Mouse (Mus musculus) gastrocnemius, postnatal 36 days (tissue): ENCODE data around the gene Wnt10a. TPM values are rescaled to one million over a fixed set of nuclear protein-coding genes. Genes with fewer than 3 reads are reported as not detected.

ENCODE experiments used
- DNase-seq, 2 experiments: peaks; one replicate each; pipeline ENCODE4 v3.0.0; 2022
- intact Hi-C: fragments of 180-260 bp; cut with DNase I; formaldehyde crosslinking; loops from one replicate; pipeline ENCODE4 v1.15.1; 2025
- long read RNA-seq, 2 experiments: library from polyadenylated mRNA; stranded (forward); transcript quantifications; one replicate each; pipeline ENCODE4 v2.0.0; 2021
- total RNA-seq, 2 experiments: library from RNA; stranded (reverse); gene quantifications; 2 replicates each; pipeline ENCODE4 v1.2.3; 2021

The Wnt10a gene
- total RNA-seq, result not detected
- long read RNA-seq, experiment 1, result 0 reads
- long read RNA-seq, experiment 2, partial matches to known transcripts, result 0 of 1 reads
- long read RNA-seq, experiment 2, other reads (novel, unspliced or antisense), result 1 of 1 reads

DNA sequence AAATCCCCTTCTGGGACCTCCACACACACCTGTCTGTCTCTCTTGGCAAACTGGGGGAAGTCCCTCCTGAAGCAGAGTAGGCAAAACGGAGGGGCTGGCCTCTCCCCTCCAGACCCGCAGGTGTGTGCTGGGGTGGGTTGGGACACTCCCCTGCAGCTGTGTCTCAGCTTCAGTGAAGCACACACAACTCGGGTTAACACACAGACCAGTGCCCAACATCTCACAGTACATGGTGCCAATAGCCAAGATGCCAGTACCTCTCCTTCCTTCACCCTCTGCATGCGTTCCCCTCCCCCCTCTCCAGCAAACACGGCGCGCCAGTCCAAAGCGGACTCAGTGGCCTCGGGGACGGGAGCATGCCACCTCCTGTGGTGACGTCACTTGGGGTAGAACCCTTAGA lies at the start of gene Wnt10a:
Gene Wnt10a, plus strand, starts transcription at position 268 of the 400 bp plus-strand sequence.
- DNase-seq, result no peak
- intact Hi-C loops, result no loop called here

DNA sequence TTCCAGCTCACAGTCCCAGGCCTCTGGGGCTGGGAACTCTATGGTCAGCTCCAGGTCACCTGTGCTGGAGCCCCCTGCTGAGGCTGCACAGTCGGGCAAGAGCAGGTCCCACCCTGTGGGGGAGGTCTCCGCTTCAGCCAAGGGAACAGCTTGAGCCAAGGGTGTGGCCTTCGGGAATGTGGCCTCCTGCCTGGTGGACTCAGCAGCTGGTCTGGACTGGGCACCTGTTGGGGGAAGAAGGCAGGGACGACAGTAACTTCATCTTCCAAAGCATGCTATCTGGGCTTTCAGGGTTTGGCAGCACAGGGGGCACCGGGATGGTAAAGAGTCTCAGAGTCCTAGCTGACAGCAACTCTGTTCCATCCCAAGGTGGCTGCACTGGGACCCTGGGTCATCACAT lies 44.0 kb upstream of the Wnt10a start:
- peak in 1 of 2 experiments; percentile 48 for DNase-seq
- intact Hi-C loops, result no loop called here

DNA sequence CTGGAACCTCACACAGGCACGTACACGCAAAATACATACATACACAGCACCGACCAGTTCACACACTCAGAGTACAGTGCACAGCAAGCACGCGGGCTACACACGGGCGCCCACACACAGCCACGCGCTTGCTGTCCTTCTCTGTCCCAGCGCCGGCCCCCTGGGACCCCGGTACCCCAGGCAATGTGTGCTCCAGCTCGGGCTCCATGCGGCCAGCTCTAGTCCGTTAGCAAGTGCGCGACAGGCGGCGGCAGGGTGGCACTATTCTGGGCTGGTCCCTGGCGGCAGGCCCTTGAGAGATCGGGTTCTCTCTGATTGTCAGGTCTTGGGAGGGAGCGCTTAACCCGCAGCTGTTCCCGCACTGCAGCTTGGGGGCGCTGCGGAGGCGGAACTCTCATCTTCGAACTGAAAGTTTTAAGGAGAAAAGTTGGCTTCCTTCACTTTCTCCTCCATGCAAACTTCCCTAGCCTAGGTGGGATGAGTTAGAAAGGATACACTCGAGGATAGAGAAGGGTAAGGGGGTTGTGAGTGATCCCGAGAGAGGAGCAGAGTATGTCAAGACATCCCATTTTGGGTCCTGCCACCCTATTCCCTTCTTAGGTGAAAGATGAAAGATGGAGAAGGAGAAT lies 42.6 kb upstream of the Wnt10a start, which contains the start of gene Prkag3:
Gene Prkag3, minus strand, starts transcription at position 579 of the 629 bp plus-strand sequence.
- peak; percentile 77 to 78 for DNase-seq
- intact Hi-C loops, result no loop called here

DNA sequence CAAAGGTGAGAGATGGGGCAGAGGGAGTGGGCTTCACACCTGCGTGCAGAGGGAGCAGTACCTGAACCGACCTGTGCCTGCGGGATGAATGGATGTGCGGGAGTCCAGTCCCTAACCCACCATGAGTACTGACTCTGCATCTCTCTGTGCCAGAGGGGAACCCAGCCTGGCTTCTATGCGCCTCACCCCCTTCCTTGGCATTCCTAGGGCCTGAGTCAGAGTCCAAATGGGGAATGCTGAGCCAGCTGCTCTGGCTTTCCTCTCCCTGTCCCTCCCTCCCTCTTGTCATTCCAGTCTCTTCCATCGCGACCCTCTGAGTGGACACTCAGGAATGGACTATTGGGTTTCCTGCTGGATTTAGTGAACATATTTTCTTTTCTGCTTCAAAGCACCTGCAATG lies 42.0 kb upstream of the Wnt10a start:
- peak in 1 of 2 experiments; percentile 61 for DNase-seq
- intact Hi-C loops, result no loop called here

DNA sequence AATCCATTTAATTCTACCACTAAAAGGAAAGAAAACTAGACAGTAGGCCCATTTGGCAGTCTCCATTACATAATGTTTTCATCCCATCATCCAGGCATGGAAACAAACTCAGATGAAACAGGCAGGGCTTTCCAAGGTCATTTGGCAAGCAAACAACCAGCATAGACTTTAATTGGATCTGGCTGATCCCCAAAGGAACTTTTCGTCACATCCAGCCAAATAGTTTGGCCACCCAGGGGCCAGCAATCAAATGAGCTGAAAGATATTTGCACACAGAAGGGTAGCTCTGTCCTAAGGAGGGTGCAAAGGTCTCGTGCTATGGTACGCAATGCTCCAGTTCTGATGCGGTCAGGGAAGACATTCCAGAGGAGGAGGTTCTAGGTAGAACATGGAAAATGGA lies 40.6 kb upstream of the Wnt10a start:
- intact Hi-C loops, result no loop called here
- no peak for DNase-seq

DNA sequence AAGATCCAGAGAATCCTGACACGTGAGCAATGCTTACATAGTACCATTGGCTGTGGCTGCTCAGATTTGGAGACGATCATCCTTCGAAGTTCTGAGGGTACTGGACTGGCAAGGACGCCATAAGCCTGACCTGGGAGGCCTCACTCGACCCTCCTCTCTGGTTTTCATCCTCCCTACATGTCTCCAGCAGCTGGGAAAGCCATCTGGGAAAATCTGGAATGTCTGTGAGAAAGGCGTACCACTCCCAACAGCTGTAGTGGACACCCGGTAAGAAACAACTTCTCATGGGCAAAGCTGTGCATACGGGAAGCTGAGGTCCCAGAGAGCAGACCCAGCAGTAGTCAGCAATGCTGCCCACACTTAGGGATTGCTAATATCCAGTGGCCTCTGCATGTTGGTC lies 39.2 kb upstream of the Wnt10a start:
- intact Hi-C loops, result no loop called here
- DNase-seq, result no peak

DNA sequence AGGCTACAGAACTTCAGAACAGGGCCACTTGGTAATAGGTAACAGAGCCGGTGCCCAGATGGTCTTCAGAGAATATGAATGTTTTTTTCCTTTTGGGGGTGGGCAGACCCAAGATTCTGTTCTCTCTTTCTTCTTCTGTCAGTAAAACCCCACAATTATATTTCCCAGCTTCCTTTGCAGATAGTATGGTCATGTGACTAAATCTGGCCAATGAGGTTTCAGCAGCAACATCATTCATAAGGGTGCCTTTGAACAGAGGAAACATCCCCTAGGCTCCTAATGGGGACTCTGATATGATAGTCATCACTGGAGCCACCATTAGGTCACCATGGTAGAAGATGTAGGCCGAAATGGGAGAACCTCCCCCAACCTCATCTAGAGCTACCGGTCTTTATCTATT lies 38.5 kb upstream of the Wnt10a start:
- intact Hi-C loops, result no loop called here
- DNase-seq, result no peak

DNA sequence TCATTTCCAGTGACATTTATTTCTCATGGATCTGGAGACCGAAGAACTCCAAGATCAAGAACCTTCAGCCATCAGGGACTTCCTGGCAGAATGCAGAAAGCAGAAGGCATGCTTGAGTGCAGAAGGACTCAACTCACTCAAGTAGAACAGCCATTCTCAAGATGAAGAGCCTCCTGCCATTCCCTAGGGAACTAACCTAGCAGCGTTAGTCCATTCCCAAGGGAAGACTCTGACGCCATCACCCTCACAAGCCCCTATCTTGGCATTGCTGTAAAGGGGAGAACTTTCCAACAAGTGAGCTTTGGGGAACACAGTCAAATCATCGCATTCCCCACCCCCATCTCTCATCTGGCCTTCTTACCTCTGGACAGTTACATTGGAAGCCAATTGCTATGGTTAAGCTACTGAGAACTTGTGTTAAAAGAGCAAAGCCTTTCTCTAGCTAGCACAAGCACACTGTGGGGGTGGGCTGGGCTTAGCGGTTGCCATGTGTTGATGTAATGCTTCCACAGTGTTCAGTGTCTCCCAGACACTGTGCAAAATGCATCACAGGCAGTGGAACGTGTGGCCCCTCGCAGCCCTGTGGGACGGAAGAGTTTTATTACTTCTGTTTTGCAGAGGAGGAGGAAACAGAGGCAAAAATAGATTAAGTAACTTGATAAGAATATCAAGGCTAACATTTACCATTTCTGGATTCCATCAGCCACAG lies 37.9 kb upstream of the Wnt10a start:
- no peak for DNase-seq
- intact Hi-C loops, result no loop called here

DNA sequence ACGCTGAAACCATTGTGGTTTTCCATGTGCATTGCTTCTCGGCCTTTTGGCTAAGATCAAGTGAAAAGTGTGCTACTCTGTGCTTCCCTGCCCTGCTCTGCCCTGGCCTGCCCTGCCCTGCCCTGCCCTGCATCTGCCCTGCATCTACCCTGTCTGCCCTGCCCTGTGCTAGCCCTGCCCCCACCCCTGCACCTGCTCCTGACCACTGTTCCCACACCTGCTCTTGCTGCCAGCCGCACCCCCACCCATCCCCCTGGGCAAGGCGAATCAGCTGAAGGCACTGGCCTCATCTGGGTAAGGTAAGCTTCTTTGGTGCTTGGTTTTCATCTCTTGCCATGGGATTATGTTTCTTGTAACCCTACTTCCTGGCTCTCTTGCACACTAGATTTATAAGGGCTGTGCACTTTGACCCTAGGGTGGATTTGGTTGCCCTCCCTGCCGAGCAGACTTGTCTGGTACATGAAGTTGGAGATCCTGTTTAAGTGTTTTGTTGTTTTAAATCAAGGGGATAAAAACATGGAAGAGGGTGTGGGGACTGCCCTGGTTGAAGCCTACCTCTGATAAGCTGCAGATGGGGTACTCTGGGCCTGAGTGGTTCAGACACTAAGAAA lies 37.0 kb upstream of the Wnt10a start:
- intact Hi-C loops, result no loop called here
- DNase-seq, result peak in 1 of 2 experiments; percentile 73

DNA sequence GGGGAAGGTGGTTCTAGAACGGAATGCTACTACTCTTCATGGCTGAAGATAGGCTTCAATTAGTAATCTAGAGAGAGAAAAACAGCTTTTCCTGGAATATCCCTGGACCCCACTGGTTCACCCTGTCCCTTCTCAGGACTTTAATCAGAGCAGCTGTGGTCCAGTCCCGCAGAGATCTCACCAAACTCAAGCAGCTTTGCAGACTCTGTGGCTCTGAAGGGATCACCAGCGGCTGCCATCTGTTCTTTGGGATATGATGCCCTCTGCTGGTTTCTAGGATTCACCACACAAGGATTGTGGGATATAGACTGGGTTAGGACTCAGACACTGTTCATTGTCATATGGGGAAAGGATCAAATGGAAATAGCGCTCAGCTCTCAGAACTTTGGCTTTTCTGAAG lies 31.5 kb upstream of the Wnt10a start:
- no peak for DNase-seq
- intact Hi-C loops, result loop anchor here (5.0 kb wide), 3 partner anchors 47 to 297 kb away; partner anchors contain the start of genes Cyp27a1, Rnf25 and Stk36

DNA sequence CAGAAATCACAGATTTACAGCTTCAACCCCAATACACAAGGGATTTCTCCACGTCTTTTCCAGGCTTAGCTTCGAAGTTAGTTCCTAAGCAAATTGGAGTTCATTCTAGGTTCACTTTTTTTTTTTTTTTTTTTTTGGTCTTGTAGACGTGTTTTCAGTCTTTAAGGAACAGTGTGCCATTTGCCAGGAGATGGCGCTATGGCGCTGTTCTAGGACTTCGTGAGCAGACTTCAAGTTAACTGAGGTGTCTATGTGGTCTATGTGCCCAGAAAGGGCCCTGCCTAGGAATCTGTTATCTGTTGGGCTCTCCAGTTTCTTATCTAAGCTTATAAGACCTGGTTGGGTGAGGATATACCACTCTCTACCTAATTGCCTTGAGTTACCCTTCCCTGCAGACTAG lies 28.2 kb upstream of the Wnt10a start:
- DNase-seq, result peak in 1 of 2 experiments; percentile 61

DNA sequence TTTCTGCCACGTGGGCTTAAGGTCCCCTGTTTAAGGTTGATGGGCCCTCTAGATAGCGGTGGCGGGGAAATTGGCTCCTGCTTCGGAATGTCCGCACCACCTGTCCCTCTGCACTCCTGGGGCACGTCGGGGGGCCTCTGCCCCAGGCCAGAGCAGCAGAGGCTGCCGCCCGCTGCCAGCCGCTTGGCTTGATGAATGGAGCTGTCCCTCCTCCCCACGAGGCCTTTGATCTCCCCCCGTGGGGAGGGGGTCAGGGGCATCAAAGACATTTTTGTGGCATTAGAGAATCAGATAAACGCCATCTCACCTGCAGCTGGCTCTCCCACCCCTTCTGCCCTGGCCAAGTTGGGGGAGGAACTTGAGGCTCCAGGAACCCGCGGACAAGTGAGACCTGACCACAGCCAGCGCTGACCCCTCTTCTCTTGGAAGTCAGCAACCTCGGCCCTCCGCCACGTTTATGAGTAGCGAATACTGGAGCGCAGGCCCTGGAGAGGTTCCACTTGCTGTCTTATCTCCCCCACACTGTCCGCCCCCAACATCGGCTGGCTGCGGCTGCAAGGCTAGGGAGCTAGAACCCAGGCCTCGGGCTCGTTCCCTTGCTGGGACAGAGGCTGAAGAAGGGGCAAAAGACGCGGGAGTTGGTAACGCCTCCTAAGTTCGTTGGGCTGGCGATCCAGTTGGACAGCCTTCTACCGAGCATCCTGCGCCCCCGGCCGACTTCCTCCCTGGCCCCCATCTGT lies 20.4 kb upstream of the Wnt10a start:
- intact Hi-C loops, result no loop called here
- no peak for DNase-seq

More for the DNA sequence above, 28.2 kb upstream of the Wnt10a start:
- intact Hi-C loops, result loop anchor here (5.0 kb wide), 2 partner anchors 161 to 301 kb away; partner anchors contain the start of genes Rnf25 and Stk36

DNA sequence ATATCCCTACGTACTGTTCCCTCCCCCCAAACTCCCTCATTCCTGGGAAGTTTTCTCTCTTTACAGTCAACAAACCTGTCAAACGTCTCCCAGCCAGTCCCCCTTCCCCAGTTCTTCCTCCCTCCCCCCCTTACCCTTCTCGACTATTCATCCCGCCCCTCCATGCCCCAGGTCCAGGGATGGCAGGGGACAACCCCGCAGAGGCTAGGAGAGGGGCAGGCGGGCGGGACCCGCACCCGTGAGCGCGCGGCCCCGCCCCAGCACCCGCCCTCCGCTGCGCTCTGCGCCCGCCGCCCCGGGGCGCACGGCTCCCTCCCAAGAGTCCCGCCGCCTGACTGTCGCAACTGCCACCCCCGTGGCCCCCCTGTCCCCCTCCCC lies 19.9 kb upstream of the Wnt10a start:
- intact Hi-C loops, result no loop called here
- DNase-seq, result no peak

DNA sequence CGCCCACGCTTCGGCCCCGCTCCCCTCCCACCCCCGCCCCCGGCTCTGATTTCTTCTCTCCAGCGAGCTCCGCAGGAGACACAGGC lies 19.6 kb upstream of the Wnt10a start, which contains the start of gene Wnt6:
Gene Wnt6, plus strand, starts transcription at position 48 of the 86 bp plus-strand sequence.
- intact Hi-C loops, result no loop called here

DNA sequence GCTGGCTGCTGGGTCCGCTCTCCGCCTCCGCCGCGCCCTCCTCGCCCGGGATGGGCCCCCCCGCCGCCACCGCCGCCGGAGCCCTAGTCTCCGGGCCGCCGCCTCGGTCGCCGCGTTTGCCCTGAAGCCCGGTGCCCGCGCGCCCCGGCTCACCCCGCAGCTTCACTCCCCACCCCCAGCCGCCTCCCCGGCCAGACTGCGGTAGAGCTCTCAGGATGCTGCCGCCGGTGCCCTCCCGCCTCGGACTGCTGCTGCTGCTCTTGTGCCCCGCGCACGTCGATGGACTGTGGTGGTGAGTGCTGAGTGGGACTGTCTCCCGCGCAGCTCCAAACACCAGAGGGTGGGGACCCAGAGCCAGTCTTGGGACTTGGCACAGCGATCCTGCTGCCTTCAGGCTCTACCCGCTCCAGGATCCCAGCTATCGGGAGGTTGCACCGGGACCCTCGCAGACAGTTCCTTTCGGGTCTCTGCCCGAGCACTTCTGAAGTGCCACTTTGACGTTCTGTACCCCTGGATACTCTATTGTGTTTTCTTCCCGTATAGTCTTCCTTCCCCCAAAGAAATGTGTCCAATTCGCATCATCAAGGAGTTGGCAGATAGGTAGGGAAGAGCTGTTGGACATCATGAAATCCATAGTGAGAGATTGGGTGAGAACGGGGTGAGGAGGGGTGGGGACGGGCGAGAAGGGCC lies 19.2 kb upstream of the Wnt10a start:
- intact Hi-C loops, result no loop called here

More for the DNA sequence above, 19.6 kb upstream of the Wnt10a start, which contains the start of gene Wnt6:
- DNase-seq, result no peak

DNA sequence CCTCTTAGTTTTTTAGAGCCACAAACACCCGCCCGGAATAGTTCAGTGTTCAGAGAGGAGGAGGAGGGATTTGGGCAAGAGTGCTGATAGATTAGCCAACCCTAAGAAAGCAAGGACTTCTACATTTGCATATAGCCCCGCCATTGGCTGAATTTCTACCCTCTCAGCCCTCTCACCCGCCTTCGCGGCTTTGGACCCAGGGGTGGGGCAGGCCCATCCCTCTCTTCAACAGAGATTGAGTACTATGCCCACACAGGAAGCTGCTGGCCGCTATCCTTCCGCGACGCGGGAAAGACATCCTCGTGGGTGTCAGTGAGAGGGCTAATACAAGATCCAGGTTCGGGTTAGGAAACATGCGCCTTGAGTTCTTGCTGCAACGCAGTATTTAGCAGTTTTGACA lies 18.2 kb upstream of the Wnt10a start:
- intact Hi-C loops, result no loop called here
- DNase-seq, result peak; percentile 59 to 71

More for the DNA sequence above, 19.2 kb upstream of the Wnt10a start:
- DNase-seq, result no peak

DNA sequence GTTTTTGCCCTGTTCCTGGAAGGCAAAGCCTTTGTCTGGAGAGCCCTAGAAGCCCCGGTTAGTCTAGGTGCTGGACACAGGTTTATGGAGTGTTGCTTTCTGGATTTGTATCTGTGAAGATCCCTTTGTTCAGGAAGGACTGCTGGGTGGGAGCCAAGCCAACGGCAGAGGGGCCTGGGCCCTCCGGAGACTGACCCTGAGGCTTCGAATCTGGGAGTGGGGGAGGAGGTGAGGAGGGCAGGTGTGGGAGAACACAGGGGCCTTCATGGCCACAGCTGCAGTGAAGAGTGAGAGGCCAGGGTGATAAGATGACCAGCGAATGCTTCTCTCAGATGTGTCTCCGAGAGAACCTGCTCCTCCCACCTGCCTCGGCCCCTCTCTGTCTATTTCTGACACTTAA lies 17.3 kb upstream of the Wnt10a start:
- intact Hi-C loops, result no loop called here

DNA sequence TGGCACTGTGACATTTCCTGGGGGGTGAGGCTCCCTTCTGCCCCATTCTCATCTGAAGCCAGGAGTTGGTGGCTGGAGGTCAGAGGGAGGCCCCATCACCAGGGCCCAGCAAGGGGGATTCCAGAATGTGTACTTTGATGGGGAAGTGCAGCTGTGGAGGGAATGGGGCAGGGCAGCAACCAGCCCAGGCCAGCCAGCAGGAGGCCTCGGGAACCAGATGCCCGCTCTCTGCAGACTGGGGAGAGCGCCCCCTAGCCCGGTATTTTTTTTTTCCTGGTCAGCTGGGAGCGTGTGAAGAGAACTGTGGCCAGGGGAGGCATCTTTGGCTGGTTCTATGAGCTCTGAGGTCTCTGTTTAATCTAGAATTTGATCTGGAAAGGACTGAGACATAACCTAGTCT lies 15.5 kb upstream of the Wnt10a start:
- intact Hi-C loops, result no loop called here
- DNase-seq, result no peak

More for the DNA sequence above, 17.3 kb upstream of the Wnt10a start:
- DNase-seq, result no peak

DNA sequence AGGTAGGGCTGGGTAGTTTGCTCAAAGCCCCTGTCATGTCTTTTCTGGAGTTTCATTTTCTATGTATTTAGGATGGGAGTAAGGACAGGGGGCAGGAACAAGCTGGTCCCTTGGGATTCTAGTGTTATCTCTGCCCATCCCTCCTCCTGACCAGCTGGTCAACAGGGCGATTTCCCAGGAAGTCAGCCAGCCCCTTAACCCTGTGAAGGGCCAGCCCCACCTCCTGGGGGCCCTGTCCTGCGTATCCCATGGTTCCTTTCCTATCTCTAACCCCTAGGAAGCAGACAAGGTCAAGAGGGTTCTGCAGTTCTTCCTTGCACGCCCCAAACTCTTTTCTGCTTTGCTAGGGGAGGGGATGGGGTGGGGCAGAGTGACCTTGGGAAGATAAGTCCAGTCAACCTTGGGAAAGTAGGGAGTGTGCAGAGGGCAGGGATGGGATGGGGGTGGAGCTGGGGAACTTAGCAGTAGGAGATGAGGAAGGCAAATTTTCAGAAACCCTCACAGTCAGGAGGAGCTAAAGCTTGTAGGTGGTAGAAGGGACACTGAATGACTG lies 12.3 kb upstream of the Wnt10a start:
- DNase-seq, result no peak
- intact Hi-C loops, result no loop called here

DNA sequence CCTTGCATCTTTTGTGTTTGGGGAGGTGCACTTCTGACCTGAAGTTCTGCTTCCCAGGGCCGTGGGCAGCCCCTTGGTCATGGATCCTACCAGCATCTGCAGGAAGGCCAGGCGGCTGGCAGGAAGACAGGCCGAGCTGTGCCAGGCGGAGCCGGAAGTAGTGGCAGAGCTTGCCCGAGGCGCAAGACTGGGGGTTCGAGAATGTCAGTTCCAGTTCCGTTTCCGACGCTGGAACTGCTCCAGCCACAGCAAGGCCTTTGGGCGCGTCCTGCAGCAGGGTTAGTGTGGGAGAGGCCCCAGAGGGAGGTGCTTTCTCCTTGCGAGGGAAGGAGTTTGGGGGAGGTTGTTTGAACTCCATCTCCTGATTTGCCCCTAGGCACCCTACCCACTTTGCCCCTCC lies 9.3 kb upstream of the Wnt10a start:
- intact Hi-C loops, result no loop called here
- DNase-seq, result no peak
